Mouse (Mus musculus): Measurements from ENCODE around the gene Peli1. TPM values are rescaled to one million over a fixed set of nuclear protein-coding genes. Genes with fewer than 3 reads are reported as not detected.
"Not testable (repeated sequence)": the region's sequence is repeated elsewhere in the genome, so short reads cannot be mapped to it uniquely, and the experiment has no call there.

Gene Peli1
- polyA plus RNA-seq, 1 experiment from 2014 or later, result 44.3 TPM

DNA sequence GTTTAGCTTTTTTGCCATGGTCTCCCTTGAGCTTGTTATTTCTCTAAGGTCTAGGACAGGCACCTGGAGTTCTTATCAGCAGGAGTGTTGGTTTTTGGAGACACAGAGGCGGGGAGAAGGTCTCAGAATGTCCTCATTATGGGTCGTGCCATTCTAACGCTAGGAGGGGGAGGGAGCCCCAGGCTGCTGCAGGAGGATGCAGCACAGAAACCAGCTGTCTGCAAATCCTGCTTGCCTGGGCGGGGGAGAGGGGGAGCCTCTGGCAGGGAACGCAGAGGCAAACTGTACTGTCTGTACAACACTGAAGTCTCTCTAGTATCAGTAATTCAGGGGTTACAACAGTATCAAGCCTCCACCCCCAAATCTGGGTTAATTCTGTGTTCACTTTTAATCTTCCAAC is 72.6 kb downstream of the Peli1 start:
- 0 out of 2 replicates have a peak, but pooled peaks have one; percentile 41 for ATAC-seq (replicated peaks; ENCODE audit: low FRiP score)
- peak overlapping the region; percentile 10 for H3K4me2 ChIP-seq

DNA sequence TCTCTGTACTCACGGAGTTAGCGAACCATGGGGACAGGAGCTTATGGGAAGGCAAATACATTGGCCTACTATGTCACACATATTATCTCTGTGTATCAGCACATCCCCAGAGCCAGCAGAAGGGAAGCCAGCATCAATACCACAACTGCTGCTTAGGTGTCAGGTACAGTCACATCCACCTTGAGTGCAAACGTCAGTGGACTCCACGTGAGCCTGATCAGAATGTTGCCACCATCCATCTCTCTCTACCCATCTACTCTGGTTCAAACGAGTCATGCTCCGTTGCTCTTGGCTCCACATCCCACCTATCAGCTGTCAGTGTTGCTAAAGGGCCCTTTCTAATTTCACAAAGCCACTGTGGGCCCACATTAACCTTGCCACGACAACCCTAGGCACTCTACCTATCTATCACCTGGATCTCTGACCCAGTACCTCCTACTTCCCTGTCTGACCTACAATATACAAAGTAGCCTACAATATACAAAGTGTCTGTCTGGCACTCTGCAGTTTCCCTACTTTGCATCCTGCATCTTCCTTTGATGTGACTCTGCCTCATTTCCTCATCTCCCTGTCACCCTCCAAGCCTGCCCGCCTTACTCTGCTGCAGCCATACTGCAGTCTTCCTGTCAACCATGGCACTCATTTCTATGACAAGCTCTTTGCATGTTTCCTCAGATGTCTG is 73.4 kb downstream of the Peli1 start:
- Histone ChIP-seq H3K27ac (no peak overlapping the region), H3K4me3 (replicated peaks) (no peak overlapping the region), H3K36me3 (no peaks in the 10 kb centered on the region), H3K27me3 (no peaks in the 10 kb centered on the region), H3K9me3 (replicated peaks) (no peaks in the 10 kb centered on the region), H3K9ac (no peak overlapping the region), H3K4me1 (peaks cover 31% of the 10 kb centered on the region), H3K4me2 (no peak overlapping the region)
- WGBS, result 40% methylated on average over 8 of the region's 8 CpGs
- no peak; the same call in 1 of the 2 replicates for ATAC-seq (replicated peaks; ENCODE audit: low FRiP score)

More for the DNA sequence above, 72.6 kb downstream of the Peli1 start:
- Histone ChIP-seq H3K4me1 (peaks cover 24% of the 10 kb centered on the region), H3K27ac (no peak overlapping the region; the same call in 1 of the 2 replicates), H3K4me3 (replicated peaks) (no peak overlapping the region), H3K9me3 (replicated peaks) (no peaks in the 10 kb centered on the region), H3K36me3 (no peaks in the 10 kb centered on the region), H3K27me3 (no peaks in the 10 kb centered on the region), H3K9ac (no peak overlapping the region)
- 2% methylated on average over 5 of the region's 5 CpGs for WGBS

DNA sequence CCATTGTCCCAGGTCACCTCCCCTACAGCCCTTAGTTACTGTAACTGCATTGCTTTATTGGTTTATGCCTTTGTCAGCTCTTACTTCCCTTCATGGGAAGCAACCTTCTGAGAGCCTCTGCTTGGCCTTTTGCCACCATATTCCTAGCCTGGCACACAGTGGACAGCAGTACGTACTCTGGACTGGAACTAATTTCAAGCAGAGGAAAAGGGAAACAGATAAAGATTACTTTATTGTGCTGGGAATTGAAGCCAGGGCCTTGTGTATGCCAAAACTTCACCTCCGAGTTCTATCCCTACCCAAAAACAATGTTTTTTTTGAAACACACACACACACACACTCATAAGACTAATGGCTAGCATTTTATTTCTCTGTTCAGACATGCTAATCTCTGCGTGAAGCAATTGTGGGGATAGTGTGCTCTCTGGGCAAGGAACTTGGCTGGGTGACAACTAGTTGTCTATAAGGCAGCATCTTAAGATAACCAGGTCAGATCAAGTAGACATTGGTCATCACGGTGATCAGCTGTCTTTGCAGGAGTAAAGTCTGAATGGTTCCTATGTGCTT is 74.0 kb downstream of the Peli1 start:
- no peaks in the 10 kb centered on the region for H3K9me3 ChIP-seq (replicated peaks)
- peaks cover 31% of the 10 kb centered on the region for H3K4me1 ChIP-seq
- ATAC-seq (replicated peaks; ENCODE audit: low FRiP score), result no peak
- no peak overlapping the region for H3K4me3 ChIP-seq (replicated peaks)
- H3K9ac ChIP-seq, result no peak overlapping the region
- no peaks in the 10 kb centered on the region for H3K36me3 ChIP-seq
- H3K27me3 ChIP-seq, result no peaks in the 10 kb centered on the region
- H3K27ac ChIP-seq, result no peak overlapping the region
- 77% methylated on average over 4 of the region's 4 CpGs for WGBS
- no peak overlapping the region for H3K4me2 ChIP-seq

DNA sequence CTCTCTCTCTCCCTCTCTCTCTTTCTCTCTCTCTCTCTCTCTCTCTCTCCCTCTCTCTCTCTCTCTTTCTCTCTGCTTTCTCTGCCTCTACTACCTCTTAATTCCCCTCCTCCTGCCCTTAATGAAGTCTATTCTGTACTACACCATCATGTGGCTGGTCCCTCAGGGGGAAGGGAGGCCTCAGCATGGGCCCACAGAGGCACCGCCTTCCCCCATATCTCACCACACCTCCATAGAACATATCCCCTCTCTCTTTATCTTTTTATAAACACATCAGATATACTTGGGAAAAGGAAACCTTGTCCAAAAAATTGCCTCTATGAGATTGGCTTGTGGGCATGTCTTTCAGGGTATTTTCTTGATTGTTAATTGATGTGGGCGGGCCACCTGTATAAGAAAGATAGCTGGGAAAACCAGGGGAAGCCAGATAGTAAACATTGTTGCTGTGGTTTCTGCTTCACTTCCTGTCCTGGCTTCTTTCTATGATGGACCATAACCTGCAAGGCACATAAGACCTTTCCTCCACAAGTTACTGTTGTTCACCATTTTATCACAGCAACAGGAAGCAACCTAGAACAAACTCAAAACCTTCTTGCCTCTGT is 75.5 kb downstream of the Peli1 start:
- no peak for ATAC-seq (replicated peaks; ENCODE audit: low FRiP score)
- no peak overlapping the region for H3K27ac ChIP-seq
- no peak overlapping the region for H3K9ac ChIP-seq
- H3K36me3 ChIP-seq, result no peaks in the 10 kb centered on the region
- no peak overlapping the region for H3K4me2 ChIP-seq
- H3K4me1 ChIP-seq, result peaks cover 31% of the 10 kb centered on the region
- H3K4me3 ChIP-seq (replicated peaks), result no peak overlapping the region
- no peaks in the 10 kb centered on the region for H3K9me3 ChIP-seq (replicated peaks)
- H3K27me3 ChIP-seq, result no peaks in the 10 kb centered on the region
- WGBS, result 93% methylated on average over 2 of the region's 2 CpGs

DNA sequence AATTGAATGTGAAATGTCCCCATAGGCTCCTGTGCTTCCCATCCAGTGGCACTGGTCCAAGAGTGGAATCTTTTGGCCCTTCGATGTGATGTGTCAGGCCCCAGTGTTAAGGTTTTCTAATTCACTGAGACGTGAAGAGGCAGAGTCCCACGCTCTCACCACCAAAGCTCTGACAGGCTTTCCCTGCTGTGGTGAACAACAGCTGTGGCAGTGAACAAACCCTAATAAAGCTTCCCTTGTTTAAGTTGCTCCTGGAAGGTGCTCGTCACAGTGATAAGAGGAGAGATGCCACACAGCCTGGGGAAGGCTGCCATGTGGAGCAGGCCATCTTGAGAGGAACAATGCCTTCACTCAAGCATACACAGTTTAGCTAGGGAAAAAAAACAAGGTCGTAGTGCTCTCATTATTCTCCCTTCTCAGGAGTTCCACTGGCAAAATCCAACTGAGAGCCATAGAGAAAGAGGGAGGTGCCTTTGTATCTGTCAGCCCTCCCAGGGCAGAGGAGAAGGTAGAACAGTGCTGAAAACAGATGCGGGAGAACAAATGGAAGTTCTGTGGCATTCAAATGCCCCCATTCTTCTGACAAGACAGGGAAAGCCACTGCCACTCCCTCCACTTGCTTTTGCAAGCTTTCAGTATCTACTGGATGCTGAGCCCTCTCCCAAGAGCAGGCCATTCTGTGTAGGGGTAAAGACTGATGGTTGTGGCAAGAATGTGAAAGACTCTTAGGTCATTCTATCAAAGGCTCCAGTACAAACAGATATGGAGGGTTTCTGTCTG is 77.9 kb downstream of the Peli1 start:
- H3K4me2 ChIP-seq, result no peak overlapping the region
- peak; percentile 34 for ATAC-seq (replicated peaks; ENCODE audit: low FRiP score)
- peaks cover 20% of the 10 kb centered on the region for H3K4me1 ChIP-seq
- H3K9me3 ChIP-seq (replicated peaks), result no peaks in the 10 kb centered on the region
- no peak overlapping the region for H3K4me3 ChIP-seq (replicated peaks)
- H3K36me3 ChIP-seq, result no peaks in the 10 kb centered on the region
- H3K27me3 ChIP-seq, result no peaks in the 10 kb centered on the region
- no peak overlapping the region for H3K9ac ChIP-seq
- 66% methylated on average over 6 of the region's 6 CpGs for WGBS
- peak overlapping the region; percentile 70 for H3K27ac ChIP-seq

DNA sequence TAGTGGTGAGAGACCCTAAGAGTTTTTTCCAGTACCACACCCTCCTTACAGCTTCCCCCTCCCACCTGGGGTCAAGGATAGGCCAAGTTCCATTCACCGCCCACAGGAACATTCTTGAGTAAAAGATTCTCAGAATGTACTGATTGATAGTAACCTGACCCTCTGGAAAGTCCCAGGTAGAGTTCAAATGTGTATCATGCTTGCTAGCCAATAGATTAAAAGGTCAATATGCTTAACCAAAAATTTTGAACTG is 78.4 kb downstream of the Peli1 start:
- H3K27me3 ChIP-seq; H3K4me3 ChIP-seq (replicated peaks); H3K4me2 ChIP-seq; ATAC-seq (replicated peaks; ENCODE audit: low FRiP score); H3K9me3 ChIP-seq (replicated peaks); H3K9ac ChIP-seq; H3K36me3 ChIP-seq: not testable (repeated sequence)
- WGBS, result 89% methylated on average over 1 of the region's 1 CpGs
- Histone ChIP-seq H3K27ac (peak overlapping the region; percentile 70), H3K4me1 (peaks cover 20% of the 10 kb centered on the region)

DNA sequence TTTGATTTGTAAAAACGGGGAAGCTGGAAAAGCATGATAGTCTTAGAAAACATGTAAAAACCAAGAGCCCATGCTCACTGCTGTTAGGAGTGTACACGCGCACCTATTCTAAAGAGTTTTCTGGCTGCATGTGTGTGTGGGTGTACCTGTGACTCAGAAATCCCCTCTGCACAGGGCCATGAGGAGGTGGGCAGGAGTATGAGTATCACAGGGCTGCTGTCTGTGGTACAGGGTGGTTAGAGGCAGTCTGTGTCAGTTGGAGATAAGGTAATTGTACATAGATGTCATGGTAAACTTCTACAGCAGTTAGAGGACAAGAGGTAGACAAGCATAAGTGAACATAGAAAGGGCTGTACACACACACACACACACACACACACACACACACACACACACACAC is 81.2 kb downstream of the Peli1 start:
- Histone ChIP-seq H3K4me3 (replicated peaks) (no peak overlapping the region), H3K27me3 (no peaks in the 10 kb centered on the region), H3K9me3 (replicated peaks) (no peaks in the 10 kb centered on the region), H3K9ac (no peak overlapping the region), H3K4me1 (peaks cover 18% of the 10 kb centered on the region), H3K27ac (no peak overlapping the region), H3K36me3 (no peaks in the 10 kb centered on the region), H3K4me2 (no peak overlapping the region)
- no peak for ATAC-seq (replicated peaks; ENCODE audit: low FRiP score)
- 92% methylated on average over 3 of the region's 3 CpGs for WGBS

DNA sequence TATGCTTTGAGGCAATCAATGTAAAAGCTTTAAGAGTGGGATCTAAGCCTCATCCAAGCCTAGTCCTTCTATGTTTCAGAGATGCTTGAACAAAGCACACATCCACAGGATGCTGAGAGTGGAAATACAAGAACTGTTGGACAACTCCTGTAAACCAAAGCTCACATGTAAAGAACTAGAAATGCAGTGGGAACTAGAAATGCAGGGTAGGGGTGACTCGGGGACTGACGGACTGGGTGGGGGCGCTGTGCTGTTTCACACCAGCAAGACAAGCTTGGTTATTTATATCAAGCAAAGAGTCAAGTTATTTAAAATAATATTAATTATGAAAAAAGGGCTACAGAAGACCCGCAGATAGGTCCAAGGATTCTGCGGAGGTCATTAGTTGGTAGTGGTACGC is 82.8 kb downstream of the Peli1 start:
- no peak for ATAC-seq (replicated peaks; ENCODE audit: low FRiP score)
- H3K4me3 ChIP-seq (replicated peaks), result no peak overlapping the region
- no peak overlapping the region for H3K4me2 ChIP-seq
- H3K9me3 ChIP-seq (replicated peaks), result no peaks in the 10 kb centered on the region
- no peak overlapping the region for H3K27ac ChIP-seq
- H3K36me3 ChIP-seq, result no peaks in the 10 kb centered on the region
- 94% methylated on average over 6 of the region's 6 CpGs for WGBS
- H3K27me3 ChIP-seq, result no peaks in the 10 kb centered on the region
- peaks cover 11% of the 10 kb centered on the region for H3K4me1 ChIP-seq
- H3K9ac ChIP-seq, result no peak overlapping the region

DNA sequence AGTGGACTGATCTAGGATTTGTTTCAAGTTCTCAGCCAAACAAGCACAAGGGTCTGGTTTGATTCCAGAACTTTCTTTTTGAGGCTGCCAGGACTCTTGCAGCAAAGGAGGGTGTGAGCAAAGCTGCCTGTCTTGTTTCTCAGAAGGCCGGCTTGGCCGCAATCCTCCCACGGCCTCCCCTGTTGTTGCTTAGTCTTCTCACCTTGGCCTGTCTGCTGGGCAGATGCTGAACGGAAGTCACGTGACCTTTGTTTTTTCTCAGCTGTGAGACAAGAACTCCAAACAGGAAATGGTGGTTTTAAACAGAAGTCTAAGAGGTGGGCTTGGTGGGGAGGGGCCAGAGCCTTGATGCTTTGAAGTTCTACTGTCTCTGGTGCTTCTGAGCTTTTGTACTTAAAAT is 83.3 kb downstream of the Peli1 start:
- Histone ChIP-seq H3K4me1 (peaks cover 6% of the 10 kb centered on the region), H3K36me3 (no peaks in the 10 kb centered on the region), H3K4me3 (replicated peaks) (no peak overlapping the region), H3K27ac (no peak overlapping the region), H3K27me3 (no peaks in the 10 kb centered on the region), H3K9ac (no peak overlapping the region), H3K4me2 (no peak overlapping the region), H3K9me3 (replicated peaks) (no peaks in the 10 kb centered on the region)
- WGBS, result 26% methylated on average over 5 of the region's 5 CpGs
- ATAC-seq (replicated peaks; ENCODE audit: low FRiP score), result no peak

DNA sequence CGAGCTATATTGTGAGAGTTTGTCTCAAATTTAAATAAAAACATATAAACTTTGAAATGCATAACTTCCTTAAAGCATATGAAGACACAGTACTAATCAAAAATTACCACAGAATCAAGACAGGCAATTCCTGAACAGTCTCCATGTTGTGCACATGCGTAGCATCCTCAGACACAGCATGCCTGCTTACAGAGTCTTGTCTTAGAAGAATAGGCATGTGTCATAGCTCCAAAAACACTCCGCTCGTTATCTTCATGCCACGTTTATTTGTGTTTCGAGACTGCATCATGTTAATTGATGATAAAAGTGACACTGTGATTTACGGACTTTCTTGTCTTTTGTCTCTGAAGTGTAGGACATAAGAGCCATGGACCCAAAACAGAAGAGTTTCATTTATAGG is 84.0 kb downstream of the Peli1 start:
- no peaks in the 10 kb centered on the region for H3K9me3 ChIP-seq (replicated peaks)
- no peak overlapping the region for H3K4me3 ChIP-seq (replicated peaks)
- no peak overlapping the region for H3K27ac ChIP-seq
- H3K4me1 ChIP-seq, result peaks cover 6% of the 10 kb centered on the region
- no peak overlapping the region for H3K9ac ChIP-seq
- H3K4me2 ChIP-seq, result no peak overlapping the region
- no peak for ATAC-seq (replicated peaks; ENCODE audit: low FRiP score)
- WGBS, result 75% methylated on average over 7 of the region's 7 CpGs
- H3K36me3 ChIP-seq, result no peaks in the 10 kb centered on the region
- H3K27me3 ChIP-seq, result no peaks in the 10 kb centered on the region

DNA sequence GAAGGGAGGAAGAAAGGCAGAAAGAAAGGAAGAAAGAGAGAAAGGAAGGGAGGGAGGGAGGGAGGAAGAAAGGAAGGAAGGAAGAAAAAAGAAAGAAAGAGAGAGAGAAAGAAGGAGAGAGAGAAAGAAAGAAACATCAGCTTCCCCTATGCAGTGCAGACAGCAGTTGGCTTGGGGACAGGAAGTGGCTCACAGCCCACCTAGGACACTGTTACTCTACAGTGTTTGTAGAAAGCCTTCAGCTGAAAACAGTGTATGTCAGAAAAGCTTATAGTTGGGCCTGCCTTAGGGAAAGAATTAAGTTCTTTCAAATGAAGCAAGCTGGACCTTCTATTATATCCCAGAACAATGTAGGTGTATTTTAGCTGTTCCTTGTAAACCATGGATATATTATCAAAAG is 85.4 kb downstream of the Peli1 start:
- Histone ChIP-seq H3K9ac (no peak overlapping the region), H3K4me1 (peaks cover 6% of the 10 kb centered on the region)
- ATAC-seq (replicated peaks; ENCODE audit: low FRiP score), result no peak

DNA sequence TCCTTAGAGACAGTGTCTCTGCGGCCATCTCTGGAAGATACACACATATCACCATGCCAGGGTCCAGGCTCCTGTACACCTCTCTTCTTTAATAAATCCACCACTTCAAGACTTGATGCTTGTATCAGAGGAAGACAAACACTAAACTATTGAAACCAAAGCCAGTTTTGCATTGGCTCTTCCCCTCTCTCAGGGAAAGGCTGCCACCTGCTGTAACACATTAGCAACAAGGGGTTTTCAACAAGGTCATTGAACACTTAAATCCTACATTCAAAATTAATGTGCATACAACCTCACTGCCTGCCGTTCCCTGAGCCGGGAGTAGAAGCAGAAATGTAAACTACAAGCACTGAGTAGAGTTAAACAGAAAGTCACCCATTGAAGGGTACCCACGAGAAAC is 87.3 kb downstream of the Peli1 start:
- Histone ChIP-seq H3K4me2 (no peak overlapping the region), H3K27me3 (no peaks in the 10 kb centered on the region), H3K4me1 (peaks cover 6% of the 10 kb centered on the region), H3K4me3 (replicated peaks) (no peak overlapping the region), H3K9me3 (replicated peaks) (no peaks in the 10 kb centered on the region), H3K27ac (no peak overlapping the region), H3K9ac (no peak overlapping the region), H3K36me3 (no peaks in the 10 kb centered on the region)
- ATAC-seq (replicated peaks; ENCODE audit: low FRiP score), result no peak
- WGBS, result 48% methylated on average over 4 of the region's 4 CpGs

More for the DNA sequence above, 85.4 kb downstream of the Peli1 start:
- no peaks in the 10 kb centered on the region for H3K9me3 ChIP-seq (replicated peaks)
- H3K27me3 ChIP-seq, result no peaks in the 10 kb centered on the region
- no peaks in the 10 kb centered on the region for H3K36me3 ChIP-seq
- H3K27ac ChIP-seq, result no peak overlapping the region
- H3K4me2 ChIP-seq, result no peak overlapping the region
- no peak overlapping the region for H3K4me3 ChIP-seq (replicated peaks)
